Mouse (Mus musculus) heart, embryonic 14.5 days (tissue): ENCODE results near the gene Mea1. TPM values are rescaled to one million over a fixed set of nuclear protein-coding genes. Genes with fewer than 3 reads are reported as not detected.

ENCODE experiments used
- ATAC-seq: fragments of 200-750 bp; cut with Nextera tagmentation; 2 replicates; pipeline ENCODE4 v1.8.0; 2017; ENCODE audit warnings: low read depth, moderate TSS enrichment; ENCODE audit not compliant: insufficient number of reproducible peaks, insufficient read depth, low FRiP score
- H3K27ac ChIP-seq, 2 experiments: fragments of 200-500 bp in 1 of 2; fragments of 300-500 bp in 1 of 2; sonication (generic) in 1 of 2; replicated peaks in 1 of 2; 2 replicates each; pipeline ENCODE4 v1.5.1; 2012 to 2014; ENCODE audit warnings: low read depth in 2 of 2, low read length in 2 of 2, control low read depth in 1 of 2, mild to moderate bottlenecking in 1 of 2, mixed read lengths in 1 of 2; ENCODE audit not compliant: control insufficient read depth in 1 of 2, insufficient read depth in 1 of 2
- H3K27me3 ChIP-seq: fragments of 300-500 bp; sonication (generic); 2 replicates; pipeline ENCODE4 v1.6.1; 2014; ENCODE audit warnings: mild to moderate bottlenecking, low read length, control low read depth; ENCODE audit not compliant: control insufficient read depth, insufficient read depth
- H3K36me3 ChIP-seq: fragments of 300-500 bp; sonication (generic); 2 replicates; pipeline ENCODE4 v1.6.1; 2014; ENCODE audit warnings: mild to moderate bottlenecking, control low read depth, low read length, mixed read lengths; ENCODE audit not compliant: control insufficient read depth, insufficient read depth
- H3K4me1 ChIP-seq, 2 experiments: fragments of 200-500 bp in 1 of 2; fragments of 300-500 bp in 1 of 2; sonication (generic) in 1 of 2; 2 replicates each; pipeline ENCODE4 v1.6.1; 2012 to 2014; ENCODE audit warnings: low read length in 2 of 2, control low read depth in 1 of 2, mixed read lengths in 1 of 2; ENCODE audit not compliant: control insufficient read depth in 2 of 2, insufficient read depth in 2 of 2
- H3K4me2 ChIP-seq: fragments of 300-500 bp; sonication (generic); 2 replicates; pipeline ENCODE4 v1.6.1; 2014; ENCODE audit warnings: mild to moderate bottlenecking, low read length
- H3K4me3 ChIP-seq, 2 experiments: fragments of 200-500 bp in 1 of 2; fragments of 300-500 bp in 1 of 2; sonication (generic) in 1 of 2; 2 replicates each; pipeline ENCODE4 v1.5.1; 2012 to 2014; ENCODE audit warnings: low read length in 2 of 2, mild to moderate bottlenecking in 2 of 2, control low read depth in 1 of 2, low read depth in 1 of 2, moderate library complexity in 1 of 2; ENCODE audit not compliant: control insufficient read depth in 1 of 2, insufficient read depth in 1 of 2
- H3K9ac ChIP-seq: fragments of 300-500 bp; sonication (generic); 2 replicates; pipeline ENCODE4 v1.6.1; 2014; ENCODE audit warnings: mild to moderate bottlenecking, low read length
- H3K9me3 ChIP-seq: fragments of 300-500 bp; sonication (generic); 2 replicates; pipeline ENCODE4 v1.6.1; 2016; ENCODE audit warnings: low read length, control low read depth; ENCODE audit not compliant: control insufficient read depth
- WGBS: fragments of 180-500 bp; shearing (Covaris S2); extraction: QIAGEN DNeasy Blood & Tissue Kit; methylation state at CpG from one replicate; pipeline ENCODE4 v1.1.7; 2014; 5-methylcytosine and 5-hydroxymethylcytosine counted together
- polyA plus RNA-seq: library from polyadenylated mRNA; unstranded; fragments of >200 nt; fragmentation: Nextera tagmentation; extraction: Ambion mirVana; gene quantifications from 2 replicates; pipeline ENCODE4 v1.2.1, GENCODE M21; 2014

The Mea1 gene
- 125 and 129 TPM in 2 replicates for polyA plus RNA-seq

- no peaks in the 10 kb centered on the region for H3K27me3 ChIP-seq
- WGBS, result 67% methylated on average over 8 of the region's 9 CpGs
- no peak for ATAC-seq
- H3K36me3 ChIP-seq, result peaks cover 49% of the 10 kb centered on the region
- peak within 1 kb of the TSS; percentile 84 for H3K4me2 ChIP-seq
- peak within 1 kb of the TSS; percentile 92 to 93 for H3K27ac ChIP-seq
- H3K4me1 ChIP-seq, result peaks cover 18 to 31% of the 10 kb centered on the region in 2 experiments
- H3K9me3 ChIP-seq, result no peaks in the 10 kb centered on the region
- H3K4me3 ChIP-seq, result peak within 1 kb of the TSS; percentile 66 to 78
- peak within 1 kb of the TSS; percentile 83 for H3K9ac ChIP-seq
Measured at GRCm38 (mm10) chr17:46678416-46678815, at the start of gene Mea1. Mea1 (plus strand) TSS chr17:46678793.

GRCm38 (mm10) chr17:46629685-46630441, 48.7 kb upstream of the Mea1 start:
- no peaks in the 10 kb centered on the region for H3K9me3 ChIP-seq
- peak overlapping the region; percentile 97 for H3K27ac ChIP-seq
- H3K4me1 ChIP-seq, result peaks cover 23 to 35% of the 10 kb centered on the region in 2 experiments
- WGBS, result 10% methylated on average over 12 of the region's 12 CpGs
- peak overlapping the region; percentile 85 for H3K4me2 ChIP-seq
- H3K36me3 ChIP-seq, result peaks cover 32% of the 10 kb centered on the region
- no peaks in the 10 kb centered on the region for H3K27me3 ChIP-seq
- peak; percentile 22; the same call in 1 of the 2 replicates for ATAC-seq
- H3K9ac ChIP-seq, result peak overlapping the region; percentile 99
- H3K4me3 ChIP-seq, result peak overlapping the region; percentile 51 to 98

DNA sequence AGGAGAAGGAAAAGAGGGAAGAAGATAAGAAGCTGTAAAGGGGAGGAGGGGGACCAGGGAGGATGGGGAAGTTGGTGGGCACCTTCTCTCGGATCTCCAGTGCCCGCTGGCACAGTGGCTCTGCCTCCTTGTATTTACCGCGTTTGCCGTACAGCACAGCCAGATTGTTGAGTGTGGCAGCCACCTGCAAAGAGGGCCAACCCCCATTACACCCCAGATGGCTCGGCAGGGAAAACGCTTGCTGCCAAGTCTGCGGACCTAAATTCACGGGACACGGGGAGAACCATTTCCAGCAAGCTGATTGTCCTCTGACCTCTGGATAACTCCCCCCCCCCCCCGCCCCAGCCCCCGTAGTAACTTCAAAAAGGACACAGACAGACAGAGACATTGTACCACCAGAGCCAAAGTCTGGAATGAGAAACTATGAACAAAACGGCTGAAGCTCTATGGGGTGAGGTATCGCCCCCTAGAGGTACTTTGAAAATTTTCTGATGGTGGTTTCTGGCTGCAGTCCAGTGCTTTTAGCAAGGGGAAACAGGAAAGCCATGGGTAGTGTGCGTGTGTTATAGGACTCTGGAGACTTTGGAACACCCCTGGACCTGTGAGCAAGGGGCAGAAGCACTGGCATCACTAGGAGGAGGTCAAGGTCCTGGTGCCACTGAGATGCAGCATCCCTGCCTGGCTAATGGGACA, 41.6 kb upstream of the Mea1 start:
- Histone ChIP-seq H3K36me3 (peaks cover 70% of the 10 kb centered on the region), H3K27me3 (no peaks in the 10 kb centered on the region), H3K27ac (no peak overlapping the region), H3K4me1 (peaks cover 4 to 10% of the 10 kb centered on the region in 2 experiments; a peak in 2 of 4 replicates), H3K4me3 (no peak overlapping the region), H3K9me3 (no peaks in the 10 kb centered on the region), H3K4me2 (peak overlapping the region; percentile 35; the same call in 1 of the 2 replicates), H3K9ac (peak overlapping the region; percentile 44; the same call in 1 of the 2 replicates)
- no peak for ATAC-seq
- WGBS, result 27% methylated on average over 15 of the region's 15 CpGs

DNA sequence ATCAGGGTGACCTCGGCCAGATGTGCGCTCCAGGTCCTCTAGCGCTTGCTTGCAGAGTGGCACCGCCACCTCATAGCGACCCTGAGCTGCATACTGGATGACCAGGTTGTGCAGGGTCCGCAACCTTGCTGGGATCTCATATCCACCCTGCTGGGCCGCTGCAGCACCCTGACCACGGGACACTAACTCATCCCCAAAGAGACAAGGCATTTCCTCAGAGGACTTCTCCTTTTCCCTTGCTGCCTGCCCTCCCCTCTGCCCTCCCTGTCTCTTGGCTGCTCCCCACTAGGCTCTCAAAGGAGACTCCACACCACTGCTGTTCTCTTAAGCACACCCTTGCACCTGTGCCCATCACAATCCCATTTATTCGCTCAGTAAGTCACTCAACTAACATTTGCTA, 38.7 kb upstream of the Mea1 start:
- Histone ChIP-seq H3K27ac (no peak overlapping the region), H3K9me3 (no peaks in the 10 kb centered on the region), H3K36me3 (peaks cover 67% of the 10 kb centered on the region), H3K4me3 (no peak overlapping the region), H3K27me3 (no peaks in the 10 kb centered on the region), H3K4me1 (peaks cover 4 to 17% of the 10 kb centered on the region in 2 experiments; a peak in 2 of 4 replicates), H3K9ac (no peak overlapping the region), H3K4me2 (no peak overlapping the region)
- WGBS, result 72% methylated on average over 9 of the region's 9 CpGs
- ATAC-seq, result no peak

- Histone ChIP-seq H3K36me3 (peaks cover 52% of the 10 kb centered on the region), H3K9ac (no peak overlapping the region), H3K4me1 (peaks cover 2 to 22% of the 10 kb centered on the region in 2 experiments; a peak in 3 of 4 replicates), H3K9me3 (no peaks in the 10 kb centered on the region), H3K4me3 (no peak overlapping the region), H3K4me2 (no peak overlapping the region), H3K27me3 (no peaks in the 10 kb centered on the region), H3K27ac (no peak overlapping the region)
- 78% methylated on average over 17 of the region's 17 CpGs for WGBS
- no peak for ATAC-seq
Measured at GRCm38 (mm10) chr17:46642060-46642459, 36.5 kb upstream of the Mea1 start.

- WGBS, result 88% methylated on average over 12 of the region's 12 CpGs
- H3K27me3 ChIP-seq, result no peaks in the 10 kb centered on the region
- peak overlapping the region; percentile 76 for H3K4me2 ChIP-seq
- H3K36me3 ChIP-seq, result peaks cover 62% of the 10 kb centered on the region
- H3K4me3 ChIP-seq, result peak overlapping the region in 1 of 2 experiments; percentile 90; a peak in 2 of 4 replicates
- peak overlapping the region; percentile 90 for H3K9ac ChIP-seq
- no peak for ATAC-seq
- no peaks in the 10 kb centered on the region for H3K9me3 ChIP-seq
- peaks cover 2 to 21% of the 10 kb centered on the region in 2 experiments; a peak in 3 of 4 replicates for H3K4me1 ChIP-seq
- H3K27ac ChIP-seq, result peak overlapping the region in 1 of 2 experiments; percentile 78; a peak in 1 of 4 replicates
Measured at GRCm38 (mm10) chr17:46644152-46644805, 34.3 kb upstream of the Mea1 start.

DNA sequence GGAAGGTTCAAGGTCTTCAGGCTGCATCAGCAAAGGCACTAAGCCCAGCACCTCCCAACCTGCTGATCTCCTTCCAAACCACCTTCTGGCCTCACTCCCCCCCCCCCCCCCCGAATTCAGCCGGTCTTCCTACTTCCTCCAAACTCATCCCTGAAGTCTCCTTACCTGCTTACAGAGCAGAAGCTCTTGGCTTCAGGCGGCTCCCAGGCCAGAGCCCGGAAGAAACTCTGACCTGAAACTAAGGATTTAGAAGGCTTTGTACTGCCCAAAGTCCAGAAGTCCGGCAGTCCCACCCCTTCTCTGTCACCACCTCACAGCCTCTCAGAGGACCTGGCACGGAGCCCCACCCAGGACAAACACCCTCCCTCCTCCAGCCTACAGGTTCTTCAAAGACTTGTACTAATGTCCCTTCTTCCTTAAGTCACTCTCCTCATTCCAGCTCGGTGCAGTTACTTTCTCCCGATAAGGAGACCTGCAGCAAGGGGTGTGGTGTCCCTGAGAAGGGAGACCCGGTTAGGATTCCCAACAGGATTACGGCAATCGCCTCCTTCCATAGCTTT, 33.6 kb upstream of the Mea1 start:
- peaks cover 6 to 29% of the 10 kb centered on the region in 2 experiments; a peak in 3 of 4 replicates for H3K4me1 ChIP-seq
- H3K9ac ChIP-seq, result peak overlapping the region; percentile 90
- H3K4me3 ChIP-seq, result peak overlapping the region; percentile 90
- ATAC-seq, result no peak
- H3K27me3 ChIP-seq, result no peaks in the 10 kb centered on the region
- H3K27ac ChIP-seq, result peak overlapping the region; percentile 78
- H3K36me3 ChIP-seq, result peaks cover 57% of the 10 kb centered on the region
- 8% methylated on average over 11 of the region's 11 CpGs for WGBS
- H3K9me3 ChIP-seq, result no peaks in the 10 kb centered on the region
- peak overlapping the region; percentile 76 for H3K4me2 ChIP-seq
